Mouse (Mus musculus): ENCODE measurements around the gene Olfr453. TPM values are rescaled to one million over a fixed set of nuclear protein-coding genes. Genes with fewer than 3 reads are reported as not detected.

The Olfr453 gene
- total and polyA plus RNA-seq, 2 experiments from 2014 or later = not detected

DNA sequence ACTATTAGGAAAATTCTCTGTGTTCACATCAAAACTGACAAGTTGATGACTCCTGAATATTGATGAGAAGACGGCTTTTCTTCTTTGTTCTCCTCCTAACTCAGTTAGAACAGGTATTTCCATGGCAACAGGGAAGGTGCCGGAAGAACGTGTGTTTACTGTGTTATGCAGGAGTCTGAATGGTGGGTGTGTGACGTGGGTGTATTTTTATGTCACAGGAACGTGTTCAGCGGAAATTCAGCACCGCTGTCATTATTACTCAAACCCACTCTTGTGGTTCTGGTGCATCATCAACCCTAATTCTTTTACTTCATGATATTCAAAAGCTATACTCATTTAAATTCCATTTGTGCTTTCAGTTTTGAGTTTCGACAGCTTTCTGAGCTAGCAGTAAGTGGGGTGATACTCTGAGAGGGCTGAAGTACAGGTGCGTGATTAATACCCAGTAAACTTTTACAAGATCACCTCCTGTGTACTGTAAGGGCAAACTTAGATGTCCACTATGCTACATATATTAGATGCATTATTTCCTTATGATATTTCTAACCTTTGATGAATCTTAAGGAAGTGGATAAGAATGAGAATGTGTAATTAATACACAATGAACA lies 51.9 kb downstream of the Olfr453 start:
- Histone ChIP-seq H3K4me1 (ENCODE audit: insufficient read depth) (no peaks in the 10 kb centered on the region), H3K36me3 (ENCODE audit: insufficient read depth) (no peaks in the 10 kb centered on the region), H3K27ac (ENCODE audit: low read depth, low read length) (peak overlapping the region; percentile 72), H3K9ac (no peak overlapping the region), H3K9me3 (ENCODE audit: low read length) (no peaks in the 10 kb centered on the region), H3K4me2 (ENCODE audit: low read depth) (no peak overlapping the region), H3K27me3 (ENCODE audit: insufficient read depth, low read length) (no peaks in the 10 kb centered on the region), H3K4me3 (ENCODE audit: low read depth, low read length) (no peak overlapping the region)
- WGBS = 54% methylated on average over 9 of the region's 9 CpGs
- DNase-seq (peak; percentile 63), ATAC-seq (peak; percentile 98)
- no peak for TF ChIP-seq CTCF (IDR thresholded peaks at IDR 0.05; ENCODE audit: low read depth)

DNA sequence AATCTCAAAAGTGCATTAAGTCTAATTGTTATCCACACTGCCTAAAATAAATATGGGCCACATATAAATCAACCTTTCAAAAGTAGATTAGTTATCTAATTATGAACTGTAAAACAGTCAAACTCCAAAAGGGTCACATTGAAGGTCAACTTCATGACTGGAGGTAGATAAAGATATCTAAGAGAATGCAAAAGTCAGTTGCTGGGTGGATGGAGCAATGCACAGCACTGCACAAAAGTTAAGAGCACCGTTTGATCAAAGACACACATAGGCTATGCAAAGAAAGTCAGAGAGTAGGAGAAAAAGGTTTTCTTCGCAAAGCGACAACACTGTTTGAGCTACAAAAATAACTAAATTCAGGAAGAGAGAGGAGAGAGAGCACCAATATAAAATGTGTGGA lies 55.8 kb downstream of the Olfr453 start:
- H3K27ac ChIP-seq (ENCODE audit: low read depth, low read length) = no peak overlapping the region
- no peaks in the 10 kb centered on the region for H3K4me1 ChIP-seq (ENCODE audit: insufficient read depth)
- no peaks in the 10 kb centered on the region for H3K36me3 ChIP-seq (ENCODE audit: insufficient read depth)
- H3K9ac ChIP-seq = no peak overlapping the region
- WGBS = 90% methylated on average over 3 of the region's 3 CpGs
- no peaks in the 10 kb centered on the region for H3K27me3 ChIP-seq (ENCODE audit: insufficient read depth, low read length)
- no peaks in the 10 kb centered on the region for H3K9me3 ChIP-seq (ENCODE audit: low read length)
- H3K4me3 ChIP-seq (ENCODE audit: low read depth, low read length) = no peak overlapping the region
- no peak for TF ChIP-seq CTCF (IDR thresholded peaks at IDR 0.05; ENCODE audit: low read depth)
- ATAC-seq (no peak), DNase-seq (no peak)
- no peak overlapping the region for H3K4me2 ChIP-seq (ENCODE audit: low read depth)

Other genes starting within 250 kb of the Olfr453 start
- gene Olfr455, start 191.8 kb upstream of the Olfr453 start, total RNA-seq (2014; rRNA removed) = not detected in 2 replicates
- not detected in 2 replicates for gene Olfr455, start 191.8 kb upstream of the Olfr453 start, polyA plus RNA-seq (2015; fragmentation: Nextera tagmentation; extraction: Ambion mirVana)
- gene Tcaf3, start 141.7 kb upstream of the Olfr453 start, total RNA-seq (2014; rRNA removed) = not detected in 2 replicates
- gene Tcaf3, start 141.7 kb upstream of the Olfr453 start, polyA plus RNA-seq (2015; fragmentation: Nextera tagmentation; extraction: Ambion mirVana) = not detected in 2 replicates
- 2.0 and 2.4 TPM in 2 replicates for gene Tcaf2, start 94.1 kb upstream of the Olfr453 start, total RNA-seq (2014; rRNA removed)
- gene Tcaf2, start 94.1 kb upstream of the Olfr453 start, polyA plus RNA-seq (2015; fragmentation: Nextera tagmentation; extraction: Ambion mirVana) = 0.57 and 1.2 TPM in 2 replicates
- gene Tcaf1, start 29.3 kb upstream of the Olfr453 start, total RNA-seq (2014; rRNA removed) = 242 and 286 TPM in 2 replicates
- 147 and 183 TPM in 2 replicates for gene Tcaf1, start 29.3 kb upstream of the Olfr453 start, polyA plus RNA-seq (2015; fragmentation: Nextera tagmentation; extraction: Ambion mirVana)
- not detected in 2 replicates for gene Olfr38, start 17.0 kb downstream of the Olfr453 start, total RNA-seq (2014; rRNA removed)
- gene Olfr38, start 17.0 kb downstream of the Olfr453 start, polyA plus RNA-seq (2015; fragmentation: Nextera tagmentation; extraction: Ambion mirVana) = not detected in 2 replicates
- gene Olfr452, start 45.7 kb downstream of the Olfr453 start, total RNA-seq (2014; rRNA removed) = not detected in 2 replicates
- not detected in 2 replicates for gene Olfr452, start 45.7 kb downstream of the Olfr453 start, polyA plus RNA-seq (2015; fragmentation: Nextera tagmentation; extraction: Ambion mirVana)
- gene Olfr450, start 72.6 kb downstream of the Olfr453 start, total RNA-seq (2014; rRNA removed) = not detected in 2 replicates
- not detected in 2 replicates for gene Olfr450, start 72.6 kb downstream of the Olfr453 start, polyA plus RNA-seq (2015; fragmentation: Nextera tagmentation; extraction: Ambion mirVana)
- not detected in 2 replicates for gene Olfr449, start 95.0 kb downstream of the Olfr453 start, total RNA-seq (2014; rRNA removed)
- not detected in 2 replicates for gene Olfr449, start 95.0 kb downstream of the Olfr453 start, polyA plus RNA-seq (2015; fragmentation: Nextera tagmentation; extraction: Ambion mirVana)
- gene Olfr448, start 151.1 kb downstream of the Olfr453 start, total RNA-seq (2014; rRNA removed) = not detected in 2 replicates
- not detected in 2 replicates for gene Olfr448, start 151.1 kb downstream of the Olfr453 start, polyA plus RNA-seq (2015; fragmentation: Nextera tagmentation; extraction: Ambion mirVana)
- not detected in 2 replicates for gene Olfr447, start 169.5 kb downstream of the Olfr453 start, total RNA-seq (2014; rRNA removed)
- not detected in 2 replicates for gene Olfr447, start 169.5 kb downstream of the Olfr453 start, polyA plus RNA-seq (2015; fragmentation: Nextera tagmentation; extraction: Ambion mirVana)
- not detected in 2 replicates for gene Olfr446, start 182.0 kb downstream of the Olfr453 start, total RNA-seq (2014; rRNA removed)
- not detected in 2 replicates for gene Olfr446, start 182.0 kb downstream of the Olfr453 start, polyA plus RNA-seq (2015; fragmentation: Nextera tagmentation; extraction: Ambion mirVana)
- gene Olfr444, start 209.7 kb downstream of the Olfr453 start, total RNA-seq (2014; rRNA removed) = not detected in 2 replicates
- gene Olfr444, start 209.7 kb downstream of the Olfr453 start, polyA plus RNA-seq (2015; fragmentation: Nextera tagmentation; extraction: Ambion mirVana) = not detected in 2 replicates

Measured in forebrain, postnatal 0 days (tissue).